Comparison of ENCODE assay signal across 1 mouse cellular context in the genomic region with DNA sequence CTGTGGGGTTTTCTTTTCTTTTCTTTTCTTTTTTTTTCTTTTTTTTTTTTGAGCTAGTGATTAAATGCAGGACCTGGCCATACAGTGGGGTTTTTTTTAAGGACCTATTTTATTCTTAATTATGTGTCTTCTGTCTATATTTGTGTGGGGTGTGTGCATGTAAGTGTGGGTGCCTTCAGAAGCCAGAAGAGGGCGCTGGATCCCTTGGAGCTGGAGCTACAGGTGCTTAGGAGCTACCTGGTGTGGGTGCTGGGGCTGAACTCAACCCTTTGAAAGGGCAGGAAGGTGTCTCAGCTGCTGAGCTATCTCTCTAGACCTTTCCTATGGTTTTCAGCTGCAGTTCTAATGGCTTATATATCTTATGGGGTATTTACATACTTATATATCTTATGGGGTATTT.
TF ChIP-seq lines count a peak whose summit lies in the region.

No protein-coding gene starts in this region.

TF ChIP-seq in CH12.LX, 34 proteins besides CTCF, POLR2A, EP300 and RAD21 (continued from another document):
- no peak for TF ChIP-seq USF2 (conservative IDR thresholded peaks at IDR 0.05; ENCODE audit: low read depth, low read length)
- no peak for TF ChIP-seq TBP (conservative IDR thresholded peaks at IDR 0.05; ENCODE audit: low read depth, low read length)
- TF ChIP-seq ZMIZ1 (IDR thresholded peaks at IDR 0.05; ENCODE audit: low read depth, low read length) = no peak
